Mouse (Mus musculus) central nervous system, embryonic 14 days (tissue): ENCODE data around the gene Olfr761. TPM values are rescaled to one million over a fixed set of nuclear protein-coding genes. Genes with fewer than 3 reads are reported as not detected.

Experiments used
- polyA plus RNA-seq: library from polyadenylated mRNA; depleted of rRNA; stranded (reverse); fragments of >200 nt; gene quantifications from 2 replicates; pipeline ENCODE4 v1.2.3, GENCODE M21; 2012; rRNA removed

Gene Olfr761
- polyA plus RNA-seq: not detected in 2 replicates

DNA sequence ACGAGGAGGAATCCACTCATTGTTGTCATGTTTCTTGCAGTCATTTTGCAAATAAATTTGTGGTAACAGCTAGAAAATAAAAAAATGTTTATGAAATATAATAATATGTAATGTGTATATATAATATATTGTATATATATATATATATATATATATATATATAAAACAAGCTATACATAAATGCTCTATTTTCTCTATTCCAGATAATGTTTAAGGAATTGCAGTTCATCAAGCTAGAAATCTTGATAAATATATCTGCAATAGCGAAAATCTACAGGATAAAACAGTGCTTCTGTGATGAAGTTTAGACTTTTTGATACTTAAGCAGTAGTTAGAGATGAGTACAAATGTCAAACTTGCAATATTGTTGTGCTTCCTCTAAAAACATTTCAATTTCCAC, at the start of gene Olfr761:
Gene Olfr761, minus strand, starts transcription at position 101 of the 400 bp plus-strand sequence.

DNA sequence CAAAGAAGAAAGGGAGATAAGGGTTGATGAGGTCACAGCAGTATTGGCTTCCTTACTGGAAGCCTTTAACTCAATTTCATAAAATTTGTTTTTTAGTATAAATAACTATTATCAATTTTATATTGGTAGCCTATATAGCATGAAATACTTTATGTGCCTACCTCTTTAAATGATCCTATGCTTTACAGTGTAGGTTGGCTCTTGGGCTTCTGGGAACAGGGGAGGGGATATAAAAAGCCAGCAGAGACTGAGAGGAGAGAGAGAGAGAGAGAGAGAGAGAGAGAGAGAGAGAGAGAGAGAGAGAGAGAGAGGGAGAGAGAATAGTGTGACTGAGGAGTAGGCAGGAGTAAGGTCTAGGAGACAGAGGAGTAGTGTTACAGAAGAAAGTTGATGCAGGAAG, 32.6 kb downstream of the Olfr761 start, which contains the start of gene Olfr128:
Gene Olfr128, plus strand, starts transcription at position 301 of the 400 bp plus-strand sequence.

Other genes with a start within 250 kb of the Olfr761 start
- gene Olfr120, start 231.3 kb downstream of the Olfr761 start, polyA plus RNA-seq: not detected in 2 replicates
- gene Olfr121, start 204.2 kb downstream of the Olfr761 start, polyA plus RNA-seq: not detected in 2 replicates
- gene Olfr122, start 184.5 kb downstream of the Olfr761 start, polyA plus RNA-seq: not detected in 2 replicates
- gene Olfr123, start 159.6 kb downstream of the Olfr761 start, polyA plus RNA-seq: not detected in 2 replicates
- gene Olfr124, start 153.2 kb downstream of the Olfr761 start, polyA plus RNA-seq: not detected in 2 replicates
- not detected in 2 replicates for gene Olfr125, start 120.1 kb downstream of the Olfr761 start, polyA plus RNA-seq
- gene Olfr126, start 105.6 kb downstream of the Olfr761 start, polyA plus RNA-seq: not detected in 2 replicates
- not detected in 2 replicates for gene Olfr127, start 52.6 kb downstream of the Olfr761 start, polyA plus RNA-seq
- gene Olfr128, start 32.5 kb downstream of the Olfr761 start, polyA plus RNA-seq: not detected in 2 replicates
- gene Olfr129, start 107.0 kb upstream of the Olfr761 start, polyA plus RNA-seq: not detected in 2 replicates
- gene Olfr130, start 110.8 kb upstream of the Olfr761 start, polyA plus RNA-seq: not detected in 2 replicates
- gene Olfr131, start 135.6 kb upstream of the Olfr761 start, polyA plus RNA-seq: not detected in 2 replicates
- gene Olfr132, start 181.4 kb upstream of the Olfr761 start, polyA plus RNA-seq: not detected in 2 replicates
- gene Olfr133, start 192.2 kb upstream of the Olfr761 start, polyA plus RNA-seq: not detected in 2 replicates
- not detected in 2 replicates for gene Olfr134, start 218.3 kb upstream of the Olfr761 start, polyA plus RNA-seq